ENCODE assay signal across 25 mouse cellular contexts in the genomic region with DNA sequence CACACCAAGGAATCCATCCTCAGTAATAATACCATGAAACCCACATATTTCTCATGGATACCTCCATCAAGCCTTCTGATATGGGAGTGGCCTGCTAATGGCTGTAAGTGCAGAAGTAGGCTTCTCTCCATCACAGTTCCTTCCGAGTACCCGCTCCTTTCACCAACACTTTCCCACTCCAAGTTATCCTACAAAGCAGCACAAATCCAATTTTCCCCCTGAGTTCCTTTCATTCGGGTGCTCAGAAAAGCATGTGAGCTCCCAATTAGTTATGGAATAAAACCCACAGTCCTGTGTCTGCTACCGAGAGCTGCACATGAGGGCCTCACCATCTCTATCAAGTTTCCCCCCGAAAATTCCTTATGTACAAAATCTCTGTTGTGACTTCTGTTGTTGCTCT.
DNase-seq lines count a peak whose midpoint lies in the region; ATAC-seq lines count a peak whose summit lies in the region.
"Had no signal": no experiment of that assay in that cellular context is flagged by ENCODE, and none has a peak within 500 bp of the region (broad histone marks: within the 10 kb centered on the region; RNA-seq: fewer than 3 reads in every experiment).

No protein-coding gene starts in this region.

- no peak overlapping the region for H3K9ac ChIP-seq in embryonic facial prominence, embryonic 12.5 days
- no peak overlapping the region for H3K9ac ChIP-seq in embryonic facial prominence, embryonic 13.5 days
- H3K9ac ChIP-seq: heart, embryonic 15.5 days; hindbrain, embryonic 14.5 days had no signal

- DNase-seq in embryonic facial prominence, embryonic 10.5 days (ENCODE audit: low spot score): no peak
- DNase-seq in heart, adult 11 months: peak; percentile 30
- DNase-seq in heart, postnatal 4 days: no peak
- peak; percentile 58 for DNase-seq in retina, postnatal 1 day
- DNase-seq in gastrocnemius, adult 8-10 months (ENCODE audit: low spot score in 2 of 2): no peak
- no peak for DNase-seq in adrenal gland, adult 2 months
- DNase-seq: adrenal gland, postnatal 14 days; B cell, adult 2 months; cerebellum, adult 8-10 months; cerebellum, postnatal 14 days; embryo, embryonic 11 days; gastrocnemius, adult 2 months; heart, adult 2 months; heart, postnatal 14 days; kidney, adult 8-10 months had no signal

- ATAC-seq in embryonic facial prominence, embryonic 12.5 days (ENCODE audit: insufficient number of reproducible peaks, insufficient read depth, low FRiP score, low TSS enrichment): no peak
- no peak for ATAC-seq in embryonic facial prominence, embryonic 13.5 days (ENCODE audit: insufficient number of reproducible peaks, insufficient read depth, low FRiP score, low TSS enrichment, low read depth)
- ATAC-seq: CD4-positive, CD25-positive, alpha-beta regulatory T cell, adult 4 months; inflammation-experienced regulatory T-cells, adult 6 months; intestine, postnatal 0 days had no signal

- H3K4me1 ChIP-seq in embryonic facial prominence, embryonic 12.5 days: peaks cover 26% of the 10 kb centered on the region
- H3K4me1 ChIP-seq in embryonic facial prominence, embryonic 10.5 days: peaks cover 25% of the 10 kb centered on the region
- H3K4me1 ChIP-seq in embryonic facial prominence, embryonic 13.5 days: peaks cover 21% of the 10 kb centered on the region
- H3K4me1 ChIP-seq: heart, embryonic 15.5 days had no signal

- no peak overlapping the region for H3K4me3 ChIP-seq in embryonic facial prominence, embryonic 12.5 days
- H3K4me3 ChIP-seq in embryonic facial prominence, embryonic 10.5 days: no peak overlapping the region
- H3K4me3 ChIP-seq in embryonic facial prominence, embryonic 13.5 days: no peak overlapping the region
- H3K4me3 ChIP-seq: gastrocnemius, adult 2 months; heart, adult 2 months; heart, embryonic 15.5 days; hindbrain, embryonic 10.5 days had no signal

- H3K27me3 ChIP-seq in embryonic facial prominence, embryonic 12.5 days: no peaks in the 10 kb centered on the region
- H3K27me3 ChIP-seq in embryonic facial prominence, embryonic 10.5 days (replicated peaks; ENCODE audit: low read depth, poor library complexity, severe bottlenecking): no peaks in the 10 kb centered on the region
- H3K27me3 ChIP-seq in embryonic facial prominence, embryonic 13.5 days: no peaks in the 10 kb centered on the region
- H3K27me3 ChIP-seq: heart, embryonic 15.5 days had no signal

- H3K4me2 ChIP-seq in embryonic facial prominence, embryonic 12.5 days (replicated peaks): no peak overlapping the region
- no peak overlapping the region for H3K4me2 ChIP-seq in embryonic facial prominence, embryonic 13.5 days
- H3K4me2 ChIP-seq: heart, embryonic 11.5 days; heart, embryonic 15.5 days; hindbrain, embryonic 14.5 days had no signal

- no peaks in the 10 kb centered on the region for H3K9me3 ChIP-seq in embryonic facial prominence, embryonic 12.5 days
- H3K9me3 ChIP-seq in embryonic facial prominence, embryonic 10.5 days: 0 out of 2 replicates have a peak, but pooled peaks cover 4% of the 10 kb centered on the region
- no peaks in the 10 kb centered on the region for H3K9me3 ChIP-seq in embryonic facial prominence, embryonic 13.5 days
- H3K9me3 ChIP-seq: G1E; heart, embryonic 15.5 days; hindbrain, embryonic 10.5 days had no signal

- no peaks in the 10 kb centered on the region for H3K36me3 ChIP-seq in embryonic facial prominence, embryonic 12.5 days
- H3K36me3 ChIP-seq in embryonic facial prominence, embryonic 10.5 days (replicated peaks): no peaks in the 10 kb centered on the region
- no peaks in the 10 kb centered on the region for H3K36me3 ChIP-seq in embryonic facial prominence, embryonic 13.5 days
- H3K36me3 ChIP-seq: G1E; heart, embryonic 15.5 days; hindbrain, embryonic 10.5 days had no signal

- H3K27ac ChIP-seq in embryonic facial prominence, embryonic 12.5 days: peak overlapping the region; percentile 88
- H3K27ac ChIP-seq in embryonic facial prominence, embryonic 10.5 days (replicated peaks): no peak overlapping the region
- H3K27ac ChIP-seq in embryonic facial prominence, embryonic 13.5 days: peak overlapping the region; percentile 88
- H3K27ac ChIP-seq: heart, adult 2 months; heart, embryonic 15.5 days; hindbrain, embryonic 10.5 days; hindbrain, embryonic 14.5 days had no signal

- 73% methylated on average over 5 of the region's 5 CpGs for WGBS in embryonic facial prominence, embryonic 12.5 days
- 81% methylated on average over 5 of the region's 5 CpGs for WGBS in embryonic facial prominence, embryonic 10.5 days
- WGBS in embryonic facial prominence, embryonic 13.5 days: 53% methylated on average over 5 of the region's 5 CpGs

Comparison
In these comparisons a context has a peak if more than half of its experiments do, and no peak if none do; other contexts are left out.
1. DNase-seq: peak in heart, adult 11 months (single experiment) and retina, postnatal 1 day (single experiment); none in embryonic facial prominence, embryonic 10.5 days (single experiment), heart, postnatal 4 days (single experiment), gastrocnemius, adult 8-10 months (0 of 2) and adrenal gland, adult 2 months (single experiment).